Mouse (Mus musculus) kidney, embryonic 15.5 days (tissue): Measurements from ENCODE around the gene Smim24. TPM values are rescaled to one million over a fixed set of nuclear protein-coding genes. Genes with fewer than 3 reads are reported as not detected.

ENCODE experiments used
- ATAC-seq: fragments of 200-750 bp; cut with Nextera tagmentation; replicated peaks from 2 replicates; pipeline ENCODE4 v1.8.0; 2017; ENCODE audit warnings: moderate TSS enrichment; ENCODE audit not compliant: low FRiP score
- H3K27ac ChIP-seq: fragments of 300-500 bp; sonication (generic); 2 replicates; pipeline ENCODE4 v1.5.1; 2015; ENCODE audit warnings: mild to moderate bottlenecking, inconsistent platforms
- H3K27me3 ChIP-seq: fragments of 300-500 bp; sonication (generic); 2 replicates; pipeline ENCODE4 v1.6.1; 2015; ENCODE audit warnings: inconsistent platforms
- H3K36me3 ChIP-seq: fragments of 300-500 bp; sonication (generic); 2 replicates; pipeline ENCODE4 v1.6.1; 2015; ENCODE audit warnings: inconsistent platforms
- H3K4me1 ChIP-seq: fragments of 300-500 bp; sonication (generic); 2 replicates; pipeline ENCODE4 v1.6.1; 2015; ENCODE audit warnings: inconsistent platforms
- H3K4me2 ChIP-seq: fragments of 300-500 bp; sonication (generic); 2 replicates; pipeline ENCODE4 v1.6.1; 2015; ENCODE audit warnings: moderate library complexity, mild to moderate bottlenecking, inconsistent platforms
- H3K4me3 ChIP-seq: fragments of 300-500 bp; sonication (generic); replicated peaks from 2 replicates; pipeline ENCODE4 v1.5.1; 2015; ENCODE audit warnings: mild to moderate bottlenecking, inconsistent platforms
- H3K9ac ChIP-seq: fragments of 300-500 bp; sonication (generic); 2 replicates; pipeline ENCODE4 v1.6.1; 2015; ENCODE audit warnings: mild to moderate bottlenecking, inconsistent platforms
- H3K9me3 ChIP-seq: fragments of 300-500 bp; sonication (generic); replicated peaks from 2 replicates; pipeline ENCODE4 v1.6.1; 2016; ENCODE audit warnings: inconsistent platforms
- WGBS: fragments of 180-500 bp; shearing (Covaris S2); methylation state at CpG from one replicate; pipeline ENCODE4 v1.1.7; 2015; ENCODE audit warnings: mixed read lengths; 5-methylcytosine and 5-hydroxymethylcytosine counted together
- polyA plus RNA-seq: library from polyadenylated mRNA; unstranded; fragments of >200 nt; fragmentation: Nextera tagmentation; extraction: Ambion mirVana; gene quantifications from 2 replicates; pipeline ENCODE4 v1.2.1, GENCODE M21; 2015

The Smim24 gene
- polyA plus RNA-seq, 1 experiment from 2014 or later: 26.0 TPM

DNA sequence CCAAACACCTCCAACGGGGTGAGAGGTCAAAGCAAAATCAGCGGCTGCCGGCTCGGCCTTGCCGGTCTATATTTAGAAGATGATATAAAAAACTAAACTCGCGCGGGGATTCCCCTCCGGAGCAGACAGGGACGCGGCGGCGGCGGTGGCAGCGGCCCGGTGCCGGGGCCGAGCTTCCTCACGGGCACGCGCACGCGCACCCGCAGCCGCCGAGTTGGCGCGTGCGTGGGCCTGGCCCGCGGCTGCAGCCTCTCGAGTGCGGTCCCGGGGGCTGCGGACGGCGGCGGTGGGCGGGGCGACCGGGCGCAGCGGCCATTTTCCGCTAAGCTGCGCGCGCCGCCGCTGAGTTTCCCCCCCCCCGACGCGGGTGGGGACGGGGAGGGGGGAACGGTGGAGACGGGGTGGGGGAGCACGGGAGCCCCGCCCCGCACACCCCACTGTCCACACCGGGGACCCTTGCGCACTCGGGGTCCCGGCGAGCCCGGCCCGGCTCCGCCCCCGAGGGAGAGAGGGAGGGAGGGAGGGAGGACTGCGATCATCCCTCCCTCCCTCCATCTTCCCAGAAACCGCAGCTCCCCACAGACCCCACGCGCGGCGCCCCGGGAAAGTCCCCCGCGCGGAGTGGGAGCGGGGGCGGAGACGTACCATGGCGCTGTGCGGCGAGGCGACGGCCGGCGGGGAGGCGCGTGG, 37.4 kb downstream of the Smim24 start:
- Histone ChIP-seq H3K9me3 (no peaks in the 10 kb centered on the region), H3K27ac (peak overlapping the region; percentile 97), H3K4me1 (peaks cover 66% of the 10 kb centered on the region), H3K4me2 (peak overlapping the region; percentile 97), H3K4me3 (peak overlapping the region; percentile 84), H3K27me3 (no peaks in the 10 kb centered on the region), H3K9ac (peak overlapping the region; percentile 78), H3K36me3 (no peaks in the 10 kb centered on the region)
- 0 out of 2 replicates have a peak, but pooled peaks have one; percentile 2 for ATAC-seq
- WGBS: under 1% methylated on average over 64 of the region's 89 CpGs

- peak overlapping the region; percentile 84 for H3K4me3 ChIP-seq
- H3K27ac ChIP-seq: peak overlapping the region; percentile 97
- no peaks in the 10 kb centered on the region for H3K36me3 ChIP-seq
- H3K27me3 ChIP-seq: no peaks in the 10 kb centered on the region
- no peak for ATAC-seq
- no peaks in the 10 kb centered on the region for H3K9me3 ChIP-seq
- peaks cover 59% of the 10 kb centered on the region for H3K4me1 ChIP-seq
- peak overlapping the region; percentile 78 for H3K9ac ChIP-seq
- peak overlapping the region; percentile 97 for H3K4me2 ChIP-seq
- WGBS: 1% methylated on average over 46 of the region's 70 CpGs
Observed at GRCm38 (mm10) chr10:81430831-81431525, 38.1 kb downstream of the Smim24 start.

GRCm38 (mm10) chr10:81431526-81432168, 38.8 kb downstream of the Smim24 start:
- Histone ChIP-seq H3K4me2 (peak overlapping the region; percentile 97), H3K4me1 (peaks cover 53% of the 10 kb centered on the region), H3K27me3 (no peaks in the 10 kb centered on the region), H3K9me3 (no peaks in the 10 kb centered on the region), H3K27ac (peak overlapping the region; percentile 97), H3K36me3 (no peaks in the 10 kb centered on the region), H3K9ac (0 out of 2 replicates have a peak overlapping the region, but pooled peaks have one; percentile 78), H3K4me3 (peak overlapping the region; percentile 84)
- no peak for ATAC-seq
- 20% methylated on average over 15 of the region's 15 CpGs for WGBS

DNA sequence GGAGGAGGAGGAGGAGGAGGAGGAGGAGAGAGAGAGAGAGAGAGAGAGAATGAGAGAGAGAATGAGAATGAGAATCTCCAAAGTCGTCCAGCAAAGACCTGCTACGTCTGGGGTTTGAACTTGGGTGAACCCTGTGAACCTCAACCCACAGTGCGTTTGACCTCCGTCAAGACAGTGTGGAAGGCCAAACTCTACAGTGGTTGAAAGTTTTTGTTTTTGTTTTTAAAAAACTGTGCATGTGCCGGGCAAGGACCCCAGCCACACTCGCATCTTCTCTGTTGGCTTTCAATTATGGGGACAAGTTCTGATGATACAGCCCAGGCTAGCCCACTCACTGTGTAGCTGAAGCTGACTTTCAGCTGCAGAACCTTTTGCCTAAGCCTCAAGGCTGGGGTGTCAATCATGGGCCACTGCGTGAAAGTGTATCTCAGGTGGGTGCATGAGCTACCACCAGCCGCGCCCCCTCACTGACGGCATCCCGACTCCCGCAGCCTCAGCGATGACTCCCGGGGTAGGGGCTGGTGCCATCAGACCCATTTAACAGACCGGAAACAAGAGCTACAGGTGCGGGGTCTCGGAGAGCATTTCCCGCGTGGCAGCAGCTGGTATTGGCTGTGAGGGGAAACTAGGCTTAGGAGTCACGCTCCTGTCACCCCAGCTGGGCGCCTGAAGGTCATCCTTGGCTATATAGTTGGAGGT, 39.5 kb downstream of the Smim24 start:
- H3K9me3 ChIP-seq: no peaks in the 10 kb centered on the region
- peak overlapping the region; percentile 61 for H3K4me2 ChIP-seq
- no peak overlapping the region for H3K9ac ChIP-seq
- no peaks in the 10 kb centered on the region for H3K36me3 ChIP-seq
- peak overlapping the region; percentile 36 for H3K4me3 ChIP-seq
- peaks cover 47% of the 10 kb centered on the region for H3K4me1 ChIP-seq
- no peaks in the 10 kb centered on the region for H3K27me3 ChIP-seq
- H3K27ac ChIP-seq: peak overlapping the region; percentile 58; the same call in 1 of the 2 replicates
- WGBS: 58% methylated on average over 21 of the region's 21 CpGs
- no peak for ATAC-seq

GRCm38 (mm10) chr10:81432868-81433262, 40.0 kb downstream of the Smim24 start:
- Histone ChIP-seq H3K4me1 (peaks cover 44% of the 10 kb centered on the region), H3K4me3 (peak overlapping the region; percentile 36), H3K4me2 (peak overlapping the region; percentile 61), H3K36me3 (no peaks in the 10 kb centered on the region), H3K9me3 (no peaks in the 10 kb centered on the region), H3K9ac (0 out of 2 replicates have a peak overlapping the region, but pooled peaks have one; percentile 24), H3K27me3 (no peaks in the 10 kb centered on the region), H3K27ac (0 out of 2 replicates have a peak overlapping the region, but pooled peaks have one; percentile 58)
- ATAC-seq: peak; percentile 82
- WGBS: 4% methylated on average over 17 of the region's 17 CpGs

DNA sequence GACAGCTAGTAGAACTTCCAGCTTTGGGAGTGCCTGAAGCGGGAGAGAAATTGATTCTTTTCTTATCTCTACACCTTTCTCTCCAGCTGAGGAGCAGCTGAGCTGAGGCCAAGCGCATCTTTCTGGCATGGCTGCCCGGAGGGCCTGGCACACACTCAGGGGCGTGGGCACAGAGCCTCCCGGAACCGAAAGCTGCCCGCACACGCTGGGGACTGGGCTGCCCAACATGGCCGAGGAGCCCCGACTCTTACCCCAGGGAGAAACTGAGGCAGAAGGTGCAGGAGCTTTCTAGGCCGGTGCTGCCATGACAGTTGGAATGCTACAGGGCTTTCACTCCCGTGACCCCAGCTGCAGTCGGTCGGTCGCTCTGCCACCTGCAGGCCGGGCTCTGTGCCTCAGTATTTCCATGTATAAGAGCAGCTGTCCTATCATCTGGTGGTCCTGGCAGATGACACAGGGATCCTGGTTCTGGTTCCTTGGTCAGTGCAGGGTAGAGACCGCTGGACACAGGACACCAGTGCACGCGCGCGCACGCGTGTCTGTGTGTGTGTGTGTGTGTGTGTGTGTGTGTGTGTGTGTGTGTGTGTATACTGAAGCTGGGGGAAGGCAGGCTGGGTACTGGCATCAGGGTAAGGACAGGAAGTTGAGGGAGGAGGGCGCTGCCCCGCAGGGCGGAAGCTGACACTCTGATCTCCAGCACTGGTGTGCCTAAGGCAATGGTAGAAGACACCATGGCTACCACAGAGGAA, 40.9 kb downstream of the Smim24 start:
- 72% methylated on average over 26 of the region's 26 CpGs for WGBS
- Histone ChIP-seq H3K4me2 (peak overlapping the region; percentile 61), H3K4me3 (no peak overlapping the region), H3K9ac (no peak overlapping the region), H3K27me3 (no peaks in the 10 kb centered on the region), H3K27ac (no peak overlapping the region), H3K4me1 (peaks cover 44% of the 10 kb centered on the region), H3K9me3 (no peaks in the 10 kb centered on the region), H3K36me3 (no peaks in the 10 kb centered on the region)
- no peak for ATAC-seq

GRCm38 (mm10) chr10:81434361-81435263, 41.8 kb downstream of the Smim24 start:
- WGBS: 58% methylated on average over 15 of the region's 15 CpGs
- no peak for ATAC-seq
- H3K4me1 ChIP-seq: peaks cover 37% of the 10 kb centered on the region
- no peak overlapping the region for H3K4me2 ChIP-seq
- H3K27ac ChIP-seq: no peak overlapping the region
- no peaks in the 10 kb centered on the region for H3K9me3 ChIP-seq
- H3K36me3 ChIP-seq: no peaks in the 10 kb centered on the region
- no peak overlapping the region for H3K4me3 ChIP-seq
- H3K9ac ChIP-seq: no peak overlapping the region
- H3K27me3 ChIP-seq: no peaks in the 10 kb centered on the region

- Histone ChIP-seq H3K4me1 (peaks cover 34% of the 10 kb centered on the region), H3K36me3 (no peaks in the 10 kb centered on the region), H3K4me2 (no peak overlapping the region), H3K27ac (no peak overlapping the region), H3K9me3 (no peaks in the 10 kb centered on the region), H3K4me3 (no peak overlapping the region), H3K27me3 (no peaks in the 10 kb centered on the region; the same call in 1 of the 2 replicates), H3K9ac (no peak overlapping the region)
- no peak for ATAC-seq
- WGBS: 77% methylated on average over 3 of the region's 3 CpGs
Observed at GRCm38 (mm10) chr10:81435436-81435835, 42.6 kb downstream of the Smim24 start.

- no peak overlapping the region for H3K4me3 ChIP-seq
- no peak overlapping the region for H3K9ac ChIP-seq
- no peak overlapping the region for H3K4me2 ChIP-seq
- no peaks in the 10 kb centered on the region for H3K9me3 ChIP-seq
- ATAC-seq: no peak
- no peaks in the 10 kb centered on the region for H3K36me3 ChIP-seq
- no peak overlapping the region for H3K27ac ChIP-seq
- H3K4me1 ChIP-seq: no peaks in the 10 kb centered on the region
- H3K27me3 ChIP-seq: peaks cover 15% of the 10 kb centered on the region; the same call in 1 of the 2 replicates
Observed at GRCm38 (mm10) chr10:81441019-81441418, 48.2 kb downstream of the Smim24 start.
